Mouse (Mus musculus) forebrain, embryonic 15.5 days (tissue): Measurements from ENCODE around the gene Dapl1. TPM values are rescaled to one million over a fixed set of nuclear protein-coding genes. Genes with fewer than 3 reads are reported as not detected.

Experiments
- ATAC-seq: fragments of 200-750 bp; cut with Nextera tagmentation; replicated peaks from 2 replicates; pipeline ENCODE4 v1.8.0; 2017; ENCODE audit warnings: mild to moderate bottlenecking, moderate TSS enrichment, moderate library complexity
- H3K27ac ChIP-seq: fragments of 300-500 bp; sonication (generic); replicated peaks from 2 replicates; pipeline ENCODE4 v1.5.1; 2015; ENCODE audit warnings: mild to moderate bottlenecking, inconsistent platforms
- H3K27me3 ChIP-seq: fragments of 300-500 bp; sonication (generic); 2 replicates; pipeline ENCODE4 v1.6.1; 2015; ENCODE audit warnings: inconsistent platforms
- H3K36me3 ChIP-seq: fragments of 300-500 bp; sonication (generic); 2 replicates; pipeline ENCODE4 v1.6.1; 2015; ENCODE audit warnings: mild to moderate bottlenecking, inconsistent platforms
- H3K4me1 ChIP-seq: fragments of 300-500 bp; sonication (generic); 2 replicates; pipeline ENCODE4 v1.6.1; 2015; ENCODE audit warnings: inconsistent platforms
- H3K4me2 ChIP-seq: fragments of 300-500 bp; sonication (generic); replicated peaks from 2 replicates; pipeline ENCODE4 v1.6.1; 2015; ENCODE audit warnings: mild to moderate bottlenecking, inconsistent platforms
- H3K4me3 ChIP-seq: fragments of 300-500 bp; sonication (generic); 2 replicates; pipeline ENCODE4 v1.5.1; 2015; ENCODE audit warnings: mild to moderate bottlenecking, inconsistent platforms
- H3K9ac ChIP-seq: fragments of 300-500 bp; sonication (generic); replicated peaks from 2 replicates; pipeline ENCODE4 v1.6.1; 2015; ENCODE audit warnings: mild to moderate bottlenecking, inconsistent platforms
- H3K9me3 ChIP-seq: fragments of 300-500 bp; sonication (generic); 2 replicates; pipeline ENCODE4 v1.6.1; 2016; ENCODE audit warnings: inconsistent platforms
- WGBS: fragments of 180-500 bp; shearing (Covaris S2); methylation state at CpG from one replicate; pipeline ENCODE4 v1.1.7; 2015; ENCODE audit warnings: mixed read lengths; 5-methylcytosine and 5-hydroxymethylcytosine counted together
- polyA plus RNA-seq: library from polyadenylated mRNA; unstranded; fragments of >200 nt; fragmentation: Nextera tagmentation; extraction: Ambion mirVana; gene quantifications from 2 replicates; pipeline ENCODE4 v1.2.1, GENCODE M21; 2015

The Dapl1 gene
- polyA plus RNA-seq, 1 experiment from 2014 or later: not detected

DNA sequence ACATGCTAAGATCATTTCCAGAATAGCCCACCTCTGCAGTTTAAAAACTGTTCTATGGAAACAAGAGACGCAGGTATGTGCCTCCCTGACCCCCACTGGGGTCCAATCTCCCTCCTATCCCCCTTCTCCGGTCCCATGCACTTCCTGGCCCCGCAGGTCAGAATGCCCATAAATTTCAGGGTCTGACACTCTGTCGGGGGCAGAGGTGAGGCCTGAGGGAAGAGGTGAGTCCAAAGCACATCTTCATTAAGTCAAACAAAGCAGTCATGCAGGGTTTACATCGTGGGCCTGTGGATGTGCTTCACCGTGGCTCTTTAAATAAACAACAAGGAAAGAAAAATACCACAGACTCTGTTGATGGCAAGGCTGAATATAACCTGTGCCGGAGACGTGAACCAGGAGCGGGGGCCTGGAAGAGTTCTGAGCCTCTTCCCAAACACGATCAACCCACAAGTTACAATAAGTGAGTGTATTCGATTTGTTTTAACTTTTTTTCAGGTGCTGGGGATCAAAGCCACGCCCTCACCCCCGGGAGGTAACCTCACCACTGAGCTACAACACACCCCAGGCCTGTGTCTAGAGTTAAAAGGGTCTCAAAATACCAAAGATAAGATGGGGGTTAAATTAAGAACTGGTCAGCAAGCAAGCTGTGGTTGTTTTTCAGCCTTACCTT is 59.9 kb downstream of the Dapl1 start:
- no peak for ATAC-seq
- no peak overlapping the region for H3K9ac ChIP-seq
- no peaks in the 10 kb centered on the region for H3K9me3 ChIP-seq
- no peak overlapping the region for H3K27ac ChIP-seq
- peaks cover 7% of the 10 kb centered on the region for H3K4me1 ChIP-seq
- no peak overlapping the region for H3K4me3 ChIP-seq
- no peak overlapping the region for H3K4me2 ChIP-seq
- no peaks in the 10 kb centered on the region for H3K27me3 ChIP-seq
- no peaks in the 10 kb centered on the region for H3K36me3 ChIP-seq
- WGBS: 30% methylated on average over 13 of the region's 13 CpGs

DNA sequence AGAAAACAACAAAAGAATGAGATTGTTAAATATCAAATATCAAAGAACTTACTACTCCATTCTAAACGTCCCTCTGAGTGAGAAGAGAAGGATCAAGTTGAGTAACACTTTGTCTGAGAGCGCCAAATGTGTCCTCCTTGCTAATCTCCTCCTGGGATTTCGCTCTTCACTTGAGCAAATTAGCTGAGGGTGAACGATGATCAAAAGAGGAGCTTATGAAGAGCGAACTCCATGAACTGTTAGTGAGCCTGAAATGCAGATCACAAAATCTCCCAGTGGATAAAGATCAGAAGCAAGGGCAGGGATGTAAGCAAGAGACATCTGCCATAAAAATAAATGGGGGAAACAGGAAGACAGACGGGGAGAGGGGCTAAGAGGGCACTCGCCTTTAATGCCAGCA is 60.5 kb downstream of the Dapl1 start:
- no peak overlapping the region for H3K9ac ChIP-seq
- H3K4me3 ChIP-seq: no peak overlapping the region
- no peak for ATAC-seq
- peaks cover 7% of the 10 kb centered on the region for H3K4me1 ChIP-seq
- 23% methylated on average over 7 of the region's 7 CpGs for WGBS
- H3K36me3 ChIP-seq: no peaks in the 10 kb centered on the region
- H3K9me3 ChIP-seq: no peaks in the 10 kb centered on the region
- H3K27ac ChIP-seq: no peak overlapping the region
- no peaks in the 10 kb centered on the region for H3K27me3 ChIP-seq
- H3K4me2 ChIP-seq: no peak overlapping the region

DNA sequence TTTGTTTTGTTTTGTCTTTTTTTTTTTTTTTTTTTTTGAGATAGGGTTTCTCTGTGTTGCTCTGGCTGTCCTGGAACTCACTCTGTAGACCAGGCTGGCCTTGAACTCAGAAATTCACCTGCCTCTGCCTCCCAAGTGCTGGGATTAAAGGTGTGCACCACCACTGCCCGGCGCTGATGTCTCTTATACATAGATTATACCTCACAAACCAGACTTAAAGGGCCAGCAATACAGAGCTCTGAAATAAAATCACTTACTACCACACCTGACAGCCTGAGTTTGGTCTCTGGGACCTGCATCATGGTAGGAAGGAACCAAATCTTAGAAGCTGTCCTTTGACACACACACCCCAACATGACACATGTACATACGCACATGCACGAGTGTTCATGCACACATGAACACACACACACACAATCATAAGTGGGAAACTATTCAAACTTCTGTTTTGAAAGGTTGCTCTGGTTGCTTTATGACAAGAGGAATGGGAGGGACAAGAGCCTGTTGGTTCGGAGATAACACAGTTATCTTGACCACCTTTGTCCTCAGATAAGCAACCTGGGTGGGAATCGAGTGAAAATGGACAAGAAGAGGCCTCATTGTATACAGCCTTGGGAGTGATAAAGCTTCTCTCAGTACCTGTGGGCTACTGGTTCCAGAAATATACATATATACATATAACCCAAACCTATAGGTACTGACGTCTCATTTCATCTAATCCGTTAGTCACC is 63.1 kb downstream of the Dapl1 start:
- Histone ChIP-seq H3K4me3 (no peak overlapping the region), H3K27ac (no peak overlapping the region), H3K4me1 (peaks cover 7% of the 10 kb centered on the region), H3K36me3 (no peaks in the 10 kb centered on the region), H3K4me2 (no peak overlapping the region), H3K9me3 (no peaks in the 10 kb centered on the region), H3K27me3 (no peaks in the 10 kb centered on the region), H3K9ac (no peak overlapping the region)
- WGBS: 92% methylated on average over 8 of the region's 8 CpGs
- no peak for ATAC-seq

- H3K27ac ChIP-seq: no peak overlapping the region
- no peak overlapping the region for H3K4me3 ChIP-seq
- H3K27me3 ChIP-seq: no peaks in the 10 kb centered on the region
- H3K4me2 ChIP-seq: no peak overlapping the region
- H3K9me3 ChIP-seq: no peaks in the 10 kb centered on the region
- 11% methylated on average over 1 of the region's 1 CpGs for WGBS
- no peaks in the 10 kb centered on the region for H3K4me1 ChIP-seq
- no peaks in the 10 kb centered on the region for H3K36me3 ChIP-seq
- no peak for ATAC-seq
- no peak overlapping the region for H3K9ac ChIP-seq
These were observed 68.3 kb downstream of the Dapl1 start for GRCm38 (mm10) chr2:59552784-59553183.

DNA sequence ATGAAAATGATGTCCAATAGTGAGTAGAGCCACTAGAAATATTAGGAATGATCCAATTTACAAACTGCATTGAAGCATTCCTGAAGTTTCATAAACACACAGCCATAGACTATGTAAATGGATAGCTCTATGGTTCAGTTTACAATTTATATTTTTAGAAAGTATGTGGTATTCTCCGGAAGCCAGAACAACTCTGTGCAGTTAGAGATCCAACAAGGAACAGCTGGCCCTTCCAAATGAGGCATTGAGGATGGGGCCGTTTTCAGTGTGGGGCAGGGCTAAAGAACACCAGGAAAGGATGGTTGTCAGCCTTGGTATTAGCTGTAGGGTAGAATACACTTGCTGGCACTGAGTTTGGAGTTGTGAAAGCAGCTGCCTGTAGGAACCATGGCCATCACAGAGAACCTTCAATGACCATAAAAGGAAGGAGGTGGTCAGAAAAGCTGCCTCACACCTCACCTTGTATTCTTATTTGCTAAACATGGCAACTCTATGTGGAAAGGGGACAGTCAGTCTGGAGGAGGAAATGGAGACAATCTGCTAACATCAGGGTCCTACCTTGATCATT is 70.0 kb downstream of the Dapl1 start:
- H3K4me2 ChIP-seq: no peak overlapping the region
- WGBS: 88% methylated on average over 2 of the region's 2 CpGs
- no peak overlapping the region for H3K9ac ChIP-seq

More for the DNA sequence above, 70.0 kb downstream of the Dapl1 start:
- no peaks in the 10 kb centered on the region for H3K9me3 ChIP-seq
- no peak overlapping the region for H3K27ac ChIP-seq
- no peak for ATAC-seq
- H3K4me3 ChIP-seq: no peak overlapping the region
- H3K36me3 ChIP-seq: no peaks in the 10 kb centered on the region
- H3K27me3 ChIP-seq: no peaks in the 10 kb centered on the region
- no peaks in the 10 kb centered on the region for H3K4me1 ChIP-seq

Other genes starting within 250 kb of the Dapl1 start
- 9.1 and 10.7 TPM in 2 replicates for gene Tanc1, start 127.4 kb downstream of the Dapl1 start, polyA plus RNA-seq